Mouse (Mus musculus) heart, postnatal 4 days (tissue): ENCODE results near the gene Med28. TPM values are rescaled to one million over a fixed set of nuclear protein-coding genes. Genes with fewer than 3 reads are reported as not detected.

ENCODE experiments used
- DNase-seq: peaks from one replicate; pipeline ENCODE4 v3.0.0; 2021
- total RNA-seq, 2 experiments: library from RNA; stranded (reverse); gene quantifications; 2 replicates each; pipeline ENCODE4 v1.2.3; 2021

The Med28 gene
- 10 to 100 TPM; 53.6 to 60.3 TPM for total RNA-seq

DNA sequence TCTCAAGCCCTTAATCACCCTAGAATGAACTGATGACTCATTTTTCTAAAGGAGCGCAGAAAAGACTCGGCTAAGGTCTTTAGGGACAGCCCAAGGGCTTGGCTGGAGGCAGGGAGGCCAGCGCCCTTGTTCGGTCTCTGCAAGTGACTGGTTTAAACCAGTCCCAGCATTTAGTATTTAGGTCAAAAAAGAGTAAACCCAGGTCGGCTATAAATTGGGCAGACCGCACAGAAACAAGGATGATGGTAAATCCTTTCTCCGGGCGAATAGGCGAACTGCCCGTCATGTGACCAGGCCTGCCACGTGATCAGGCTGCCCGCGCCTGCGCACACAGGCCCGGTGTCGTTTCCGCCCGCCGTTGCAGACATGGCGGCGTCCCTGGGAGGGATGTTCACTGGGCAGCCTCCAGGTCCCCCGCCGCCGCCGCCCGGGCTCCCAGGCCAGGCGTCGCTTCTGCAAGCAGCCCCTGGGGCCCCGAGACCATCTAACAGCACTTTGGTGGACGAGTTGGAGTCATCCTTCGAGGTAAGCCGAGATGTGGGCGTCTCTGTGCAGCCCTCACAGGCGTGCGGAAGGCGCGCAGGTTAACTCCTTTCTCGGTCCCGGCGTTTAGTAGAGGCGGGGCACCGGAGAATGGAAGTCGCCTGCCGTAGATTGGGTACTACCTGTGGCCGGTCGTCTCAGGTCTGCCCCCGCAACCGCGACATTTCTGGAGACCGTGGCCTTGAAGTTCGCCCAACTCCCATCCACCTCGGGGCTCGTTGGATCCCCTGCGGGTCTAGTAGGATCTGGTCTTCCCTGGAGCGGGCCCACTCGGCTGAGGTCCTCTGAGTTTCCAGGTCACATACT is at the start of gene Med28:
Med28 (plus strand) TSS at position 270 of the 849 bp plus-strand sequence.
- DNase-seq = peak; percentile 97

GRCm38 (mm10) chr5:45472880-45473450 is 47.1 kb upstream of the Med28 start:
- no peak for DNase-seq

GRCm38 (mm10) chr5:45473521-45473920 is 46.5 kb upstream of the Med28 start:
- no peak for DNase-seq

DNA sequence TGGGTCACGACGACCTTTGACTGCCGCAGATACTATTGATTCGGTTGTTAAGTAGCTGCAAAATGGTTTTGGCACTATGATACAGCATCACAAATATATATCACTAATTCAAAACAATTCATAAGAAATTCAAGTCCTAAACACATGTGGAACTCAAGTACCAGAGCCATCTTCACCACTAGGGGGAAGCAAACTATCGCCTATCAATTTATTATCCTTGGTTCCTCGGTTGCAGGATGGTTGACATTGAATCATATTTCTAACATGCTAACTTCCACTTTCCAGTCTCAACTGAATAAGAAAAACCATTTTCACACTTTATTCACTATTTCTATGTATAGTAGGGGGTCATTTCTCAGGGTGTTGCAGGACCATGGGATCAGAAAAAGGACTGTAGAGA is 45.8 kb upstream of the Med28 start:
- peak; percentile 58 for DNase-seq

DNA sequence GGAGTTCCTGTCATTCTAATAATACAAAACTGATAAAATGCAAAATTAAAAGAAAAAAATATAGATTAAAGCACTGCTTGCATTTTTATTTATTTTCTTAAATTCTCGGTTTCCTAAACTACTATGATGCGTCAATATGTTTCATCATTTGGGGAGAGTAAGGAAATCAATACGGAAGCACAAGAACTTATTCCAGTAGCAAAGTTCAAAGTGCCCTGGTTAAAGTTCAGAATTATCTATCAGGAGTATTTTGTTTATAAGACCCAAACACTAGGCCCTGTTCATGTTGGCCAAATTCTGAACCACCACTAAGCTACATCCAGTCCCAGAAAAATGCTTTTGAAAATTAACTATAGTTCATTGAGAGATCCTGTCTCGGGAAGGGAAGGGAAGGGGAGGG is 45.3 kb upstream of the Med28 start:
- no peak for DNase-seq

DNA sequence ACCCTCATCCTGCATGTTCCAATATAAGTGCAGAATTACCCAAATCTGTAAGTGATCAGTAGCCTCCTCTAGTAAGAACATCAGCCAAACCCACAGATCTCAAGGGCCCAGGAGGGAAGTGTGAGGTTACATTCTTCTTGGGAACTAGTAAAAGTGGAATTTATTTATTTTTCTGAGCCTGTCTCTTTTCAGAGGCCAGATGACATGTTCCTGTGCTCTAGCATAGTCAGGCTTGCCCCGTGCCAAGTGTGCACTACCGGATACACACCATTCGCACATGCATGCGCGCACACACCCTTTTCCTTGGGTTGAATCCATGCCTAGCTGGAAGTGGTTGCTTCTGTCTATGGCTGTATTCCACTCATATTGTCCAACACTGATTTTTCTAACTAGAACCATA is 44.3 kb upstream of the Med28 start:
- no peak for DNase-seq

DNA sequence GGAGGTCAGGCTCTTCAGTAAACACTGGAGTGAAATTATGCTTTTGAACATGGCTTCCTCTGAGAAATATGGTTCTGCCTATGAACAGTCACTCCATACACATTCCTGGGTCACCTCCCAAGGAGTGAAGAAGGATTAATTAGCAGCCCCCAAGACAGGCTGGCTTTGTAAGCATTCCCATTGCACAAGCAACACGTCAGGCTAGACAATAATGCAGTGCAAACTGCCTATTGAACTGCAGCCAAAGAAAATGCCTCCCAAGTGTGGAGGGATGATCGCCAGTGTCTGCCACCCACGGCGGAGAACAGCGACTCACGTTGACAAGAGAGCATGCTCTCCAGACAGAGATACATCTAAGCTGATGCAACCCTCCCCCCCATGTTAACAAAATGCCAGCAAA is 43.7 kb upstream of the Med28 start:
- DNase-seq = no peak

DNA sequence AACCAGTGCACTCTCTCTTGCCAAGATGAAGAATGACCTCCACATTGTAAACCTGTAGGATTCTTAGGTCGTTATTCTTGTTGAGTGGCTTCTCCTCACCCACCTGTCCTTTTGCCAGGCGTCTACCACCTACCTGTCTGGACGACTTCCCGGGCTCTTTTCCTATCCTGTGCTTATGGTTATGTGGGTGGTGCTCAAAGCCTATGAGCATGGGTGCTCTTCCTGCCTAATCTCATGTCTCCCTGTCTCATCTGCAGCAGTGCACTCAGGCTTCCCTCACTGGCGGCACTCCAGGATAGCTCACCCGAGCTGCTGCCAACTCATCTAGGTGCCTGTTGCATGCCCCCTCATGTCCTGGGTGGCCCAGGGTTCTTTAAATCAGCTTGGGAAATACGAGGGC is 42.4 kb upstream of the Med28 start:
- no peak for DNase-seq

DNA sequence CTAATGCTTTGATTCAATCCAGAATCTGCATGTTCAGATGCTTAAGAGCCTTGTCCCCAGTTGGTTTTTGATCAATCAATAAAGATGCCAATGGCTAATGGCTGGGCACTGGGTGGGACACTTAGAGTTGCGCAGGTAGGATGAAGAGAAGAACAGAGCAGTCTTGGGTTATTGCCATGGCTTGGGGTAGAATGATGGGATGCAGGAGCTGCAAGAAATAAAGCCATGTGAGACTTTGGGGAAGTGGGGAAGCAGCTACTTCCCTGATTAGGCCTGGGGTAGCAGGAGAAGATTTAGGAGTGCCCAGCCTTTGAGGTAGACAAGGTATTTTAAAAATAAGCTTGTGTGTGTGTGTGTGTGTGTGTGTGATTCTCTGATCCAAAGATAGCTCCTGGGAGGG is 40.0 kb upstream of the Med28 start:
- no peak for DNase-seq

GRCm38 (mm10) chr5:45481125-45481524 is 38.9 kb upstream of the Med28 start:
- DNase-seq = no peak

DNA sequence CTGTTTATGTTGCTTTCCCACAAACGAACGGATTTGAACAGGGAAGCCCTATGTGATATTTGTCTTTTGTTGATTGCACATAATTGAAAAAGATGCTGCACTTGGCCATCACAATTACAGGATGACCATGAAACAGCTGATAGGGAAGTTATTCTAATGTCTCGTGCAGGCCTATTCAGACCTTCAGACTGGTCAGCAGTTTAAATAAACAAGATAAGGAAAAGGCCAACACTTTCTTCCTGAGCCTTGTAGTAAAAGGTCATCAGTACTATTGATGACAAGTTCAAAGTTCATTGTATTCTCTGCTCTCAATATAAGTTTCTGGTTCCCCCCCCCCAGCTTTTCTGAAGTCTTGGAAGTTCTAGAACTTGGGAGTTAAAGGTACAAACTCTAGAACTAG is 37.4 kb upstream of the Med28 start:
- DNase-seq = no peak

DNA sequence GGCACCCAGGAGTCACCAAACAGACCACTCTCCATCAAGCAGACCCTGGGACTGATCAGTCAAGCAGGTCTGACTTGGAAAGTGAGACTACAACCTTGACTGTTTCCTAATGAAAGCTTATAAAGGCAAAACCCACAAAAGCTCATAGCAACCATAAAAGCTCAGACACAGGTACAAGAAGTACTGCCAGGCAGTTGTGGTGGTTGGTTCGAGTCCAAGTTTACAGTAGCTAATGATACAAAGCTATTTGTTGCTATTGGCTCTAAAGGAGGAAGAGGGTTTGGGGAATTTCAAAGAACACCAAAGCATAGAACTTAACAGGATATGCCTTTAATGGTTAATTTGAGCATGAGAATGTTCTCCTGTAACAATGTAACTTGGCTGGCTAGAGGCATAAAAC is 36.4 kb upstream of the Med28 start:
- DNase-seq = no peak

- DNase-seq = no peak
Measured at GRCm38 (mm10) chr5:45491776-45492175, 28.3 kb upstream of the Med28 start.

GRCm38 (mm10) chr5:45493191-45494092 is 26.6 kb upstream of the Med28 start, which contains the start of gene Lap3:
TSS of gene Lap3 (plus strand) at chr5:45493374.
- DNase-seq = peak; percentile 100

GRCm38 (mm10) chr5:45494093-45494755 is 25.8 kb upstream of the Med28 start:
- no peak for DNase-seq

- no peak for DNase-seq
Measured at GRCm38 (mm10) chr5:45495429-45495975, 24.5 kb upstream of the Med28 start.

DNA sequence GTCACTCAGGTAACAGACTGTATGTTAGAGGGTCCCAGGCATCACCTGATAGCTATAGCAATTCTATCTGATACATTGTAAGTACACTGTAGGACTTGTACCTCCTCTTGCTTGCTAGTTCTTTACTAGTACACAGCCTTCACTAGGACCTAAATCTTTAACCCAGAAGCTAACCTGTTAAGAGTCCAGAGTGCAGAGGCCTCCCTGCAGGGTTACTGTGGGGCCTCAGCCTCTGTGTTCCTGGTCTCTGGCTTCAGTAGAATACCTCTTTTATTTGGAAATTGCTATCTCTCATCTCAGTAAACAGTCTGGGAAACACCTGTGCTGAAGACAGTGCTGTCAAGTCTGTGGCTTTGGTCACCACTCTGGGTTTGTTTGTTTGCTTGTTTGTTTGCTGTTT is 24.0 kb upstream of the Med28 start:
- DNase-seq = no peak

GRCm38 (mm10) chr5:45496479-45496878 is 23.6 kb upstream of the Med28 start:
- DNase-seq = no peak

DNA sequence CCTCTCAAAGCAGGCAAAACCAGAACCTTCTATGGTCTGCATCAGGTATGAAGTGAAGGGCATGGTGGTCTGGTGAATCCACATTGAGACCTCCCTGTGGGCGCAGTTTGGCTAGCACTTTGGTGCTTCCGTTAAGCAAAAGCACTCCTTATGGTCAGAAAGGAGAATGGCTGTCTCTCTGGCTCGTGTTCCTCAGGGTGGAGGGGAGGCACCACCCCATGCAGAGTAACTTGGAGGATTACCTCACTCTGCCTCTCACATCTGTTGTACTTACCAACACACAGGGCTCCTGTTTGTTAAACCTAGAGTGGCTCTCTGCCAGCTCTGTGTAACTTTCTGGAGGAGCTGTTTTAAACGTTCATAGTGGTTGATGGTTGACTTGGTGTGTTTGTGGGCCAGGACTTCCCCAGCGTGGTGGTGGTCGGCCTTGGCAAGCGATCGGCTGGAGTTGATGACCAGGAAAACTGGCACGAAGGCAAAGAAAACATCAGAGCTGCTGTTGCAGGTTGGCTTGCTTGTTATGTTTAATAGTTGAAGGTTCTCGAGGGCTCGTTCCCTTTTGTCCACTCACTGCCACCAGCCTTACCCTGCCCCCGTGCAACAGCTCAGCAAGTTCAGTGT is 23.0 kb upstream of the Med28 start:
- no peak for DNase-seq

DNA sequence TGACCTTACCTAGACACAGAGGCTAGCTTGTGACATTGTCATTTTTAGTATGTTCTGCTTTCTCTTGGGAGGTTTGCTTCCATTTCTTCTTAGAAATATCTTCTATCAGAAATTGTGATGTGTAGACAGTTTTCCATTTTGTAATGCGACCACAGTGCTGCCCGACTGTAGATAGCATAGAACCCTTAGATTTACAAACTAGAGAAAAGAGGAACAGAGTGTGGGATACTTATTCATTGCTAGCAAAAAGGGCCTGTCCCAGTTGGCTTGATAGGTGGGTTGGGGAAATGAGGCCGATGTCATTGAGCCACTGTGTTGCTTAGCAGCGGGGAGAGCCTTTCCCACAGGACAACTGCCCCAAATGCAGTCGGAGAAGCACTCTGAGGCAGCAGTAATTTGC is 22.5 kb upstream of the Med28 start:
- no peak for DNase-seq

DNA sequence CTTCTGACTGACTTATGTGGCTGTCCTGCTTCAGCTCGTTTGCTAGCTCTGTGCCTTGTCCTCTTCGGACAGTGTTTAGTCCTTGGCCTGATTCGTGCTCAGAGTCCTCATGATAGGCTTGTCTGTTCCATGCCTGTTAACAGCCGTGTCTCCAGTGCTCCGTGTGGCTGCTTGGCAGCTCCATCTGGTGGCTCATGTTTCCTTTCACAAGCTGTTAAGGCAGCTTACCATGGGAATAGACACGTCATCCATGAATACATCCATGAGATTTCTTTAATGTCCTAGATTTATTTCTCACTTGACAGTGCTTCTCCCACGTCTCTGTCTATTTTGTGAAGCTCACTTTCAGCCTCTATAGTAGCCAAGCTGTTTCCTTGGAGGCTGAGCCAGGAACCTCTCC is 10.0 kb upstream of the Med28 start:
- DNase-seq = no peak

DNA sequence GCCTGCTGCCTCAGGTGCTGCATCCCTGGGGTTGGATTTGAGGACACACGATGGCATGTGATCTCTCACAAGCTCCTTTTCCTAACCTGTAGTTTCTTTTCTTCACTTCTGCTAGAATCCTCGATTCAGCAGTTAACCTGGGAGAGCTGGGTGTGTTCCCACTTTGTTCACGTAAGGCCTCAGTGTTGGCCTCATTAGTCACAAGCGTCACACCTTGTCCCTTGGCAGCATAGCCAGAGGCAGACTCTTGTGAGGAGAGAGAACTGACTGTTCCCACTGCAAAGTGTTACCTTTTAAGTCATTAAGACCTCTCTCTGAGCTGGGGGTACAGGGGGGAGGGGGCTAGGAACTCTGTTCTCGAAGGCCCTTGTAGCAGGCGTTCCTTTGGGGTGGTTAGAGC is 7.1 kb upstream of the Med28 start:
- DNase-seq = no peak
